Mouse (Mus musculus) cerebellum, adult 2 months (tissue): ENCODE results near the gene Foxd2.

ENCODE experiments used
- CTCF ChIP-seq: fragments of 200-500 bp; IDR thresholded peaks from 2 replicates; pipeline ENCODE4 v1.5.1; 2011; ENCODE audit warnings: low read depth, mild to moderate bottlenecking, control low read depth, low read length, moderate library complexity, borderline replicate concordance; ENCODE audit not compliant: insufficient read depth
- POLR2A ChIP-seq: fragments of 200-500 bp; IDR thresholded peaks from 2 replicates; pipeline ENCODE4 v1.6.1; 2011; ENCODE audit warnings: low read length, control low read depth, borderline replicate concordance; ENCODE audit not compliant: insufficient read depth

- TF ChIP-seq CTCF: no peak
- TF ChIP-seq POLR2A: no peak
These were observed 45.5 kb downstream of the Foxd2 start for GRCm38 (mm10) chr4:114863166-114863565.
